Mouse (Mus musculus) cerebellum, adult 8-10 months (tissue): ENCODE measurements around the gene Olfr372.
"Not testable (repeated sequence)": the region's sequence is repeated elsewhere in the genome, so short reads cannot be mapped to it uniquely, and the experiment has no call there.

ENCODE experiments used
- DNase-seq: peaks from one replicate; pipeline ENCODE4 v3.0.0; 2022

Olfr372 gene

DNA sequence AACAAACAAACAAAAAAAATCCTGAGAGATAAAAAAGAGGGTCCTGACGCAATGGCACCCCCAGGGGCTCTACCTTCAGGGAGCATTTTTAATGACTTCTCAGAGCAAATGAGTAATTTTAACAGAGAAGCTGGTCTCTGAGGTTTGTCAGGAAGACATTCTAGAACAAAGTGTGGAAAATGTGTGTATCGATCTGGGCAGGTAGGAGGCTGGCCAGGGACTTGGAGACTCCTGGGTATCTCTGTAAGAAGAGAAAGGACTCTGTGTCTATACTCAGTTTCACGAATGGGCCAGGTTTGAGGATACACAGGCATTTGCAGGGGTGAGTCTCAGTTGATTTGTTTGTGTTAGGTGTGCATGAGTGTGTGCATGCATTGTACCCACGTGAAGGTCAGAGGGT, at the start of gene Olfr372:
Gene Olfr372 (plus strand): TSS at position 301 of the 400 bp plus-strand sequence.
- DNase-seq = not testable (repeated sequence)

- no peak for DNase-seq
These were observed 41.6 kb upstream of the Olfr372 start for GRCm38 (mm10) chr8:71999434-71999833.

DNA sequence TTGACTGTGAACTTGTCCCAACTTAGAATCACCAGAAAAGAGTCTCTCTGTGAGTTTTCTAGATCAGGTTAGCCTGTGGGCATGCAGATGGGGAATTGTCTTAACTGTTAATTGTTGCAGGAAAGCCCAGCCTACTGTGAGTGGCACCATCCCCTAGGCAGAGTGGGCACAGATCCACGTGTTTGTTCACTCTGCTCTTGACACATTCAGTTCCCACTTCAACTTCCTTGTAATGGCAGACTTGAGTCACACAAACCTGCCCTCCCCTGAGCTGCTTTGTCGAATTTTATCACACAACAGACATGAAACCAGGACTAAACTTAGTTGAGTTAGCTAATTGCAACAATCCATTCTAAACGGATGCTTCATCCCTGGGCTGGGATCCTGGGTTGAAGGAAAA, 40.8 kb upstream of the Olfr372 start:
- DNase-seq = no peak

GRCm38 (mm10) chr8:72002942-72003341, 38.1 kb upstream of the Olfr372 start:
- no peak for DNase-seq

DNA sequence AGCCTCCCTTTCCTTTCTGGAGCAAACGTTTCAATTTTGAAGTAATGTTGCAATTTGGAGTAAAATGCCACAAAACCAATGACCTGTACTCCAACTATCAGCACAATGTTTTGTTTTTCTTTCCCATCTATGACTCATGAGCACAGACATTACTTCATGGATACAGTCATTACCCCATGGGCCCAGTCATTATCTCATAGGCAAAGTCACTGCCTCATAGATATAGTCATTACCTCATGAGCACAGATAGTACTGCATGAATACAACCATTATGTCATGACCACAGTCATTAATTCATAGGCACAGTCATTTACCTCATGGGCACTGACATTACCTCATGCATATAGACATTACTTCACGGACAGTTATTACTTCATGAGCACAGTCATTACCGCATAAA, 35.1 kb upstream of the Olfr372 start:
- no peak for DNase-seq

- DNase-seq = no peak
These were observed 34.3 kb upstream of the Olfr372 start for GRCm38 (mm10) chr8:72006763-72007162.

- DNase-seq = no peak
These were observed 32.8 kb upstream of the Olfr372 start for GRCm38 (mm10) chr8:72008134-72008641.

GRCm38 (mm10) chr8:72009473-72009872, 31.5 kb upstream of the Olfr372 start, which contains the start of gene Cyp4f18:
Cyp4f18 (minus strand) TSS chr8:72009626.
- DNase-seq = no peak

GRCm38 (mm10) chr8:72013506-72014228, 27.4 kb upstream of the Olfr372 start:
- DNase-seq = not testable (repeated sequence)

DNA sequence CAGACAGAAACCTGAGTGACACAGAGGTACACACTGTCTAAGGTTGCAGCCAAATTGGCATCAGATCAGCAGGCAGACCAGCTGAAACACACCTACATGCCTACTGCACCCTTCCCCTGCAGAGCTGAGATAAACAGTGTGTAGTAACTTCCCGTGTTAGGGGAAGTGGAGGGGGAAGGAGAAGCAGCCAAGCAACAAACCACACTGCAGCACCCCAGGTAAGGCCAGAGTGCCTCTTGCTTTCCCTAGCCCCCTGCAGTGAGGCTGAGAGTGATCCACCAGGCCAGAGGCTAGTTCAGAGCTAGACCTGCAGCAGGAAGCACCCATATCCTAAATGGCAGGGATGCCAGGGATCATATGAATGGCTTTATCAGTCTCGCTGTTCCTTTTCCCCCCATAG, 23.7 kb upstream of the Olfr372 start:
- DNase-seq = not testable (repeated sequence)

DNA sequence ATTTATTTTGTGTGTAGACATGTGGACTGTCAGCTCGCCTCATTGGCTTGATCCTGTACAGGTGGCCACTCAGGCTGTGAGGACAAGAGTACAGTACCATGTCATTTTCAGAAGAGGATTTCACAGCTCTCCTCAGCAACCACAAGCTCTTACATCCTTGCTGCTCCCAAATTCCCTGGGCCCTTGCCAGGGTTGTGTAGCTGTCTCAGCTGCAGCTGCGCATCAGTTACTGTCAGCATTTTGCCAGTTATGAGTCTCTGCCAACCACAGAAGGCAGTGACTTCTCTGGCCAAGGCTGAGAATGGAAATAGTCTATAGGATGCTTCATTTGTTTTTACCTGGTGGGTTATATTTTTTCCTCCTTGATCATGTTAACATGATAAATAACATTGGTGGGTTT, 22.9 kb upstream of the Olfr372 start:
- no peak for DNase-seq

GRCm38 (mm10) chr8:72019022-72019421, 22.0 kb upstream of the Olfr372 start:
- not testable (repeated sequence) for DNase-seq

DNA sequence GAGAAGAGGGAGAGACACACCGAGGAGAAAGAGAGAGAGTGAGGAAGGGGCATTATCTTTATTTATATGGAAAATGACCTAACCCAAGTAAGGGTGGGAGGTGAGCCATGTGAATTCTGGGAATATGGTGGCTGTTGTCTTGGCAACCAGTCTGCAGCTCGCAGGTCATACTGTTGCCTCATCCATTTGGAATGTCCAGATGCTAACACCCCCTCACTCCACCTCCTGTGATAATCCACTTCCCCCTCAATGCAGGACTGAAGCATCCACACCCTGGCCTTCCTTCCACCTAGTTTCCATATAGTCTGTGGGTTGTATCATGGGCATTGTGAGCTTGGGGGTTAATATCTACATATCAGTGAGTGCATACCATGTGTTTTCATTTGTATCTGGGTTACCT, 21.2 kb upstream of the Olfr372 start:
- no peak for DNase-seq

DNA sequence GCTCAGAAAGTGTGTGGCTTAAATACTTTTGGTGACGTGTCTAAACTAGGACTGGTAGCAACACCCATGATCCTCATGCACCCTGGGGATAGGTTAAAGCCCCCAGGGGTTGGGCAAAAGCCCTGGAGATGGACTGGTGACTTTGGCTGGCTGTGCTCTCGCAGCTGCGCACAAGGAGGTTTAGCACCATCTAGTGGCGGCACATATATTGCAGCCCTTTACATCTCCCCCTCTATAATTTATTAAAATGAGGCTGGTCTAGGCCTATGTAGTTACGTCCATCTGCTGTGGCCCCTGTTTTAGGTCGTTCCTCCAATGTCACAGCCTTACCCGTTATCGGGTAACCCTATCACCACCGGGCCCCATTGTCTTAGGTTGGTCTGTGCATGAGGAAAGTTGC, 16.1 kb upstream of the Olfr372 start:
- peak; percentile 32 for DNase-seq

GRCm38 (mm10) chr8:72032926-72033325, 8.1 kb upstream of the Olfr372 start:
- DNase-seq = peak; percentile 45

DNA sequence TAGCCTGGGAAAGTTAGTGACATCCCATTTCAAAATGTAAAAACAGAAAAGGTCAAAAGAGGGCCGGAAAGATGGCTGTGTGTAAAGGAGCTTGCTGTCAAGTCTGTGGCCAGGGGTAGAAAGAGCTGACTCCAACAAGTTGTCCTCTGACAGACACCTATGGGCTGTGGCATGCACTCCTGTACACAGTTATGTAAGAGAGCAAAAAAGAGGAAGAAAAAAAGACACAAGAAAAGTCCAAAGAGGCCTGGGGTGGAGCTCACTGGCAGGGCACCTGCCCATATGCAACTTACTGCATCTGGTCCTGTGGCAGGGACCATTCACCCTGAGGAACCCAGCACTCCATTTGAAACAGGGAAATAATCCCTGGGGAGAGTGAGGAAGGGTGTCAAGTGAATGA, 1.5 kb downstream of the Olfr372 start:
- DNase-seq = no peak

DNA sequence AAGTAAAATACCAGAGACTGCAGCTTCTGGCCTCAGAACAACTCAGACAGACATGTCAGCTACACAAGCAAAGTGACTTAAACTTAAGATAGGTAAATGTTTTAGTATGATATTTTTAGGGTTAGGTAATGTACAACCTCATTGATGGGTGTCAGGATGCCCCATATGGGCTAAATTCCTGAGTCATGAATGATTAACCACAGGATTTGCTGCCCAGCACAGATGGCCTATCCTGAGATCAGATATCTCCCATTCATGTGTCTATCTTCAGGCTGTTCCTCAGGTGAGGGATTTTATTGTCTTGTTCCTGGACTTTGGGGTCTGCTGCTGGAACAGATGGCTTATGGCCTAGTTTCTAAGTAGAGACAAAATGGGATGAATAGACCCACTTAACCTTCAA, 13.6 kb downstream of the Olfr372 start:
- DNase-seq = not testable (repeated sequence)

DNA sequence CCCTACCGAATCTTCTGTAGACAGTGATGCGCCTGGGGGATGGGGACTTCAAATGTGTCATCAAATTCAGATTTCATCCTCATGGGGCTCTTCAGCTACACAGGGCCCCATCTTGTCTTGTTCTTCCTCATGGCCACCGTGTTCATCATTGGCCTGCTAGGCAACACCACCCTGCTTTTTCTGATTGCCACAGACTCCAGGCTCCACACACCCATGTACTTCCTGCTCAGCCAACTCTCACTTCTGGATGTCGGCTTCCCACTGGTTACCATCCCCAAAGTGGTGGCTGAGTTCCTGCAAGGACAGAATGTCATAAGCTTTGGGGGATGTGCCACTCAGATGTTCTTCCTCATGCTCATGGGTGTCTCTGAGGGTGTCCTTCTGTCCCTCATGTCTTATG, 16.6 kb downstream of the Olfr372 start:
- DNase-seq = not testable (repeated sequence)

GRCm38 (mm10) chr8:72066819-72067399, 25.9 kb downstream of the Olfr372 start:
- not testable (repeated sequence) for DNase-seq

DNA sequence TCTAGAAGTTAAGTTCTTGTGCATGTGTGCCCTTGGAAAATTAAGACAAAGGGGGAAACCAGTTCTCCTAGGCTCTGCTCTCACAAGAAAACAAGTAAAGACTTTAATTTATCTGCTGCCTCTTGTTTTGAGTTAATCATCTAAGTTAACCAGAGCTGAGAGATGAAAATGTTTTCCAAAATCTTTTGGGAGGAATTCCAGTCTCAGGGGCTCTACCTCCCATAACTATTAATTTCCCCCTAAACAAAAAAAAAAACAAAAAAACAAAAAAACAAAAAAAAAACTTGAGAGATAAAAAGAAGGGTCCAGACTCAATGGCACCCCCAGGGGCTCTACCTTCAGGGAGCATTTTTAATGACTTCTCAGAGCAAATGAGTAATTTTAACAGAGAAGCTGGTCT, 41.9 kb downstream of the Olfr372 start, which contains the start of gene Olfr373:
Gene Olfr373 (plus strand): TSS at position 301 of the 400 bp plus-strand sequence.
- DNase-seq = not testable (repeated sequence)

DNA sequence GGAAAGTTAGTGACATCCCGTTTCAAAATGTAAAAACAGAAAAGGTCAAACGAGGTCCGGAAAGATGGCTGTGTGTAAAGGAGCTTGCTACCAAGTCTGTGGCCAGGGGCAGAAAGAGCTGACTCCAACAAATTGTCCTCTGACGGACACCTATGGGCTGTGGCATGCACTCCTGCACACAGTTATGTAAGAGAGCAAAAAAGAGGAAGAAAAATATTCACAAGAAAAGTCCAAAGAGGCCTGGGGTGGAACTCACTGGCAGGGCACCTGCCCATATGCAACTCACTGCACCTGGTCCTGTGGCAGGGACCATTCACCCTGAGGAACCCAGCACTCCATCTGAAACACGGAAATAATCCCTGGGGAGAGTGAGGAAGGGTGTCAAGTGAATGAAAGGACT, 43.7 kb downstream of the Olfr372 start:
- no peak for DNase-seq

- not testable (repeated sequence) for DNase-seq
These were observed 46.6 kb downstream of the Olfr372 start for GRCm38 (mm10) chr8:72087611-72088010.

GRCm38 (mm10) chr8:72096721-72097120, 55.7 kb downstream of the Olfr372 start:
- DNase-seq = not testable (repeated sequence)
